Comparison of ENCODE assay signal across 7 mouse cellular contexts in genomic region chr6:122310187-122310820, GRCm38 (mm10). TPM values are rescaled to one million over a fixed set of nuclear protein-coding genes. Genes with fewer than 3 reads are reported as not detected.
A peak's percentile ranks its signal among the peaks of the same experiment; 100 is the strongest.
DNase-seq lines count a peak whose midpoint lies in the region; ATAC-seq lines count a peak whose summit lies in the region.

No protein-coding gene starts in this region.

- H3K9ac ChIP-seq in forebrain, embryonic 12.5 days, result 0 out of 2 replicates have a peak overlapping the region, but pooled peaks have one; percentile 80
- peak overlapping the region; percentile 98 for H3K9ac ChIP-seq in liver, embryonic 12.5 days

- no peak for DNase-seq in T-cell, adult 2 months (ENCODE audit: low spot score)
- no peak for DNase-seq in right cerebral cortex, adult 2 months (ENCODE audit: low spot score in 2 of 2)
- DNase-seq in heart, postnatal 4 days, result no peak

- no peak overlapping the region for H3K27ac ChIP-seq in forebrain, embryonic 12.5 days
- peak overlapping the region; percentile 89 for H3K27ac ChIP-seq in liver, embryonic 12.5 days

- no peaks in the 10 kb centered on the region for H3K9me3 ChIP-seq in megakaryocyte, embryonic 14.5 days
- no peaks in the 10 kb centered on the region for H3K9me3 ChIP-seq in forebrain, embryonic 12.5 days
- H3K9me3 ChIP-seq in liver, embryonic 12.5 days (replicated peaks), result no peaks in the 10 kb centered on the region

- H3K27me3 ChIP-seq in megakaryocyte, embryonic 14.5 days (replicated peaks), result no peaks in the 10 kb centered on the region
- H3K27me3 ChIP-seq in forebrain, embryonic 12.5 days, result no peaks in the 10 kb centered on the region
- no peaks in the 10 kb centered on the region for H3K27me3 ChIP-seq in liver, embryonic 12.5 days (replicated peaks)

- 71% methylated on average over 5 of the region's 5 CpGs for WGBS in forebrain, embryonic 12.5 days
- WGBS in liver, embryonic 12.5 days (ENCODE audit: insufficient replicate concordance), result 38% methylated on average over 5 of the region's 5 CpGs

- H3K4me1 ChIP-seq in megakaryocyte, embryonic 14.5 days, result peaks cover 34% of the 10 kb centered on the region
- peaks cover 19% of the 10 kb centered on the region for H3K4me1 ChIP-seq in forebrain, embryonic 12.5 days
- H3K4me1 ChIP-seq in liver, embryonic 12.5 days, result peaks cover 18% of the 10 kb centered on the region

- peak overlapping the region; percentile 92 for H3K4me3 ChIP-seq in megakaryocyte, embryonic 14.5 days (replicated peaks)
- no peak overlapping the region for H3K4me3 ChIP-seq in forebrain, embryonic 12.5 days (replicated peaks)
- peak overlapping the region; percentile 98 for H3K4me3 ChIP-seq in liver, embryonic 12.5 days

- H3K36me3 ChIP-seq in megakaryocyte, embryonic 14.5 days (replicated peaks; ENCODE audit: low read length), result peaks cover 41% of the 10 kb centered on the region
- peaks cover 23% of the 10 kb centered on the region for H3K36me3 ChIP-seq in forebrain, embryonic 12.5 days (replicated peaks)
- peaks cover 40% of the 10 kb centered on the region for H3K36me3 ChIP-seq in liver, embryonic 12.5 days

- peak overlapping the region; percentile 77 for H3K4me2 ChIP-seq in forebrain, embryonic 12.5 days
- H3K4me2 ChIP-seq in liver, embryonic 12.5 days, result peak overlapping the region; percentile 75

- ATAC-seq in megakaryocyte, adult 5-6 weeks (ENCODE audit: poor library complexity, severe bottlenecking), result no peak
- ATAC-seq in forebrain, embryonic 12.5 days (ENCODE audit: low FRiP score), result no peak
- no peak for ATAC-seq in liver, embryonic 12.5 days

RNA-seq across cellular contexts. Expression of gene M6pr, which starts 1.8 kb away (rescaled TPM):
- 3.6 and 13.0 TPM in 2 replicates for polyA plus RNA-seq in megakaryocyte, embryonic 14.5 days (2012; ENCODE audit: insufficient read depth, low replicate concordance)
- 158 and 160 TPM in 2 replicates for total RNA-seq in megakaryocyte, adult 5-6 weeks (2015)
- total RNA-seq in megakaryocyte, adult 5-6 weeks (2017), result 329 and 358 TPM in 2 replicates
- 68.7 and 70.6 TPM in 2 replicates for polyA plus RNA-seq in forebrain, embryonic 12.5 days (2016; fragmentation: Nextera tagmentation; extraction: Ambion mirVana)
- 115 and 116 TPM in 2 replicates for polyA plus RNA-seq in liver, embryonic 12.5 days (2016; fragmentation: Nextera tagmentation; extraction: Ambion mirVana)
- total RNA-seq in heart, postnatal 4 days (2021), result 10 to 100 TPM; 53.4 to 54.6 TPM

RNA-seq across cellular contexts. Expression of gene Klrg1, which starts 27.6 kb away (rescaled TPM):
- not detected in 2 replicates for polyA plus RNA-seq in megakaryocyte, embryonic 14.5 days (2012; ENCODE audit: insufficient read depth, low replicate concordance)
- 0.56 and 0.64 TPM in 2 replicates for total RNA-seq in megakaryocyte, adult 5-6 weeks (2015)
- 0.44 and 0.65 TPM in 2 replicates for total RNA-seq in megakaryocyte, adult 5-6 weeks (2017)
- polyA plus RNA-seq in forebrain, embryonic 12.5 days (2016; fragmentation: Nextera tagmentation; extraction: Ambion mirVana), result 0.18 and 0.32 TPM in 2 replicates
- not detected in 2 replicates for polyA plus RNA-seq in liver, embryonic 12.5 days (2016; fragmentation: Nextera tagmentation; extraction: Ambion mirVana)
- not detected for total RNA-seq in heart, postnatal 4 days (2021)

RNA-seq across cellular contexts. Expression of gene Phc1, which starts 30.1 kb away (rescaled TPM):
- polyA plus RNA-seq in megakaryocyte, embryonic 14.5 days (2012; ENCODE audit: insufficient read depth, low replicate concordance), result 2.8 and 35.8 TPM in 2 replicates
- total RNA-seq in megakaryocyte, adult 5-6 weeks (2015), result 5.0 and 13.3 TPM in 2 replicates
- 3.3 and 3.6 TPM in 2 replicates for total RNA-seq in megakaryocyte, adult 5-6 weeks (2017)
- polyA plus RNA-seq in forebrain, embryonic 12.5 days (2016; fragmentation: Nextera tagmentation; extraction: Ambion mirVana), result 34.4 and 37.5 TPM in 2 replicates
- polyA plus RNA-seq in liver, embryonic 12.5 days (2016; fragmentation: Nextera tagmentation; extraction: Ambion mirVana), result 4.4 and 4.5 TPM in 2 replicates
- total RNA-seq in heart, postnatal 4 days (2021), result 10 to 100 TPM; 32.6 to 36.5 TPM
